Mouse (Mus musculus): ENCODE results near the gene Naaladl1. TPM values are rescaled to one million over a fixed set of nuclear protein-coding genes. Genes with fewer than 3 reads are reported as not detected.

Naaladl1 gene
- total and polyA plus RNA-seq, 2 experiments from 2014 or later: 0.07 TPM; not detected in 1

DNA sequence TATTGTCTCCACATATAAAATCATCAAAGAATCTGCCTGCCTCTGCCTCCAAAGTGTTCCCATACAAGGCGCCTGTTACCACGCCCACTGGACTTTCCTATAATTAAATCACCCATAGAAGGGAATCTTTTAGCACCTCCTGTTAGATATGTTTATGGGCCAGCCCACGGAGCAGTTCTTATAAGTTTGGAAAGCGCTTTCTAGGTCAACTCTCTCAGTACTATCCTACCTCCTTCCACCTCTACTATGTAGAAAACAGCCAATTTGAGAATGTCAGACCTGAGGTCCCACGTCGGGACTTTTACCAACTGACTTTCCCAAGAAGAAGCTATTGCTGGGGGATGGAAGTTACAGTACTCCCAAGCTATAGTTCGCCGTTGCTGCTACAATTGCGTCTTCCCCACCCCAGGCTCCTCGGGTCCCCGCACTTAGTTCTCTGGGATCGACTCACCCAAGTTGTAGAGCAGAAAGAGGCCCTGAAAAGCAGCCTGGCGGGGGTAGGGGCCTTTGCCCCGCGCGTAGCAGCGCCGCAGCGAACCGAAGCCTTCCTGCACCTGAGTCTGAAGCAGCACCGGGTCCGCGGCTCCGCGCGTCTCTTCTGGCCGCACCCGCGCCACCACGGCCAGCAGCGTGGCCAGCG, 11.9 kb downstream of the Naaladl1 start:
- Histone ChIP-seq H3K9ac (replicated peaks; ENCODE audit: low read depth, low read length) (peak overlapping the region; percentile 79), H3K4me2 (ENCODE audit: low read depth, low read length) (peak overlapping the region; percentile 98), H3K4me1 (ENCODE audit: control insufficient read depth, insufficient read depth) (peaks cover 11% of the 10 kb centered on the region), H3K36me3 (replicated peaks; ENCODE audit: control insufficient read depth, insufficient read depth, low read length) (peaks cover 28% of the 10 kb centered on the region), H3K4me3 (ENCODE audit: low read depth, low read length) (peak overlapping the region; percentile 64), H3K27ac (ENCODE audit: low read depth) (peak overlapping the region; percentile 92), H3K27me3 (ENCODE audit: control insufficient read depth, insufficient read depth, low read length) (no peaks in the 10 kb centered on the region), H3K9me3 (replicated peaks; ENCODE audit: control insufficient read depth, low read length) (no peaks in the 10 kb centered on the region)
- 4% methylated on average over 31 of the region's 32 CpGs for WGBS
- ATAC-seq (ENCODE audit: insufficient read depth, low read depth): peak; percentile 2; the same call in 1 of the 2 replicates
- no peak for DNase-seq (ENCODE audit: low spot score)
- TF ChIP-seq EP300 (IDR thresholded peaks at IDR 0.05; ENCODE audit: low read depth): no peak
- TF ChIP-seq CTCF (IDR thresholded peaks at IDR 0.05; ENCODE audit: low read depth): no peak

DNA sequence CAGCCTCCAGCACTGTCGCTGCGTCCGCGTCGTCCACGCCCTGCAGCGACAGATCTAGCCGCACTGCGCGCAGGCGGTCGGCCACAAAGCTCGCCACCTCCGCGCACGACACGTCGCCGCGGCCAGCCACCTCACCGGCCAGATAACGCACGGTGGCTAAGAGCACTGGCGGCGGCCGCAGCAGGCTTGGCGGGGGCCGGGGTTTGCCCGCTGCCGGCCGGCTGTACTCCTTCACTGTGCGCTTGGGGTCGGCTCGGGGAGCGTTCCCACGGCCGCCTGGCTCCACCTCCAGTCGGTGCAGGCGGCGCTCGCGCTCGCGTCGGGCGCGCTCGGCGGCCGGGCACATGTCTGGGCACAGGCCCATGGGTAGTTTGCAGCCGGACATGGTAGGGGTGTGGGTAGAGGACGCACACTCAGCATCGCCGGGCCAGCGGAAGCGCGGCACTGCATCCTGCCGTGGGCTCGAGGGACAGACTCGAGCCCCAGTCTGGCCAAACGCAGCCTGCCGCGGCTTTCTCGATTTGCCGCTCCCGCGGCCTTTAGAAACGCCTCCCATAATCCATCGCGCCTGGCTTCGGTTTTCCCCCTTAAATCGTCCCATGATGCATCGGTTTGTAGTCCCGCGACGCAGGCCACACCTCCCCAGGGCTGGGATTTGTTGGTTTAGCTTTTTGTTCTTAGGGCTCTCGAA, 12.5 kb downstream of the Naaladl1 start, which contains the start of gene Sac3d1:
Sac3d1 (minus strand) TSS at position 665 of the 691 bp plus-strand sequence.
- Histone ChIP-seq H3K36me3 (replicated peaks; ENCODE audit: control insufficient read depth, insufficient read depth, low read length) (peaks cover 24% of the 10 kb centered on the region), H3K4me3 (ENCODE audit: low read depth, low read length) (peak within 1 kb of the TSS; percentile 64), H3K27me3 (ENCODE audit: control insufficient read depth, insufficient read depth, low read length) (no peaks in the 10 kb centered on the region), H3K4me2 (ENCODE audit: low read depth, low read length) (peak within 1 kb of the TSS; percentile 98), H3K4me1 (ENCODE audit: control insufficient read depth, insufficient read depth) (peaks cover 11% of the 10 kb centered on the region), H3K9me3 (replicated peaks; ENCODE audit: control insufficient read depth, low read length) (no peaks in the 10 kb centered on the region), H3K27ac (ENCODE audit: low read depth) (peak within 1 kb of the TSS; percentile 92), H3K9ac (replicated peaks; ENCODE audit: low read depth, low read length) (peak within 1 kb of the TSS; percentile 79)
- DNase-seq (ENCODE audit: low spot score) (peak; percentile 85), ATAC-seq (ENCODE audit: insufficient read depth, low read depth) (peak; percentile 85)
- TF ChIP-seq CTCF (IDR thresholded peaks at IDR 0.05; ENCODE audit: low read depth): no peak
- peak; percentile 51; the same call in 1 of the 2 replicates for TF ChIP-seq EP300 (IDR thresholded peaks at IDR 0.05; ENCODE audit: low read depth)
- under 1% methylated on average over 62 of the region's 77 CpGs for WGBS

DNA sequence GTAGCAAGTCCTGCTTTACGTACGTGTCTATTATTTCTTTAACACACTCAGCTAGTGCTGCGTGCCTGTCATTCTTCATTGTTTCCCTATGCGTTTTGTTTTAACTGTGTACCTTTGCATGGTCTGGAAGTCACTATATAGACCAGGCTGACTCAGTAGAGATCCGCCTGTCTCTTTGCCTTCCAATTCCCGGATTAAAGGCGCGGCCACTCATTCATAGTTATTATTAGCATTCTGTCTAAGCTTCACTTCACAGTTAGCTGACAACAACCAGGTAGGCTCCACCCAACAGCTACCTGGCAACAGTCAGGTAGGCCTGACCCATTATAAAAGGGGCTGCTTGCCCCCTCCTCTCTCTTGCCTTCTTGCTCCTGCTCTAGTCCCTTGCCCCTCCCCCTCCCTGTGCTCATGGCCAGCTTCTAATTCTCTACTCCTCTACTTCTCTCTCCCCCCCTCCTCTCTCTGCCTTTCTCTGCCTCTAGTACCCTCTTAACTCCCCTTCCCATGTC, 13.1 kb downstream of the Naaladl1 start:
- TF ChIP-seq CTCF (IDR thresholded peaks at IDR 0.05; ENCODE audit: low read depth): no peak
- no peak for TF ChIP-seq EP300 (IDR thresholded peaks at IDR 0.05; ENCODE audit: low read depth)
- no peaks in the 10 kb centered on the region for H3K27me3 ChIP-seq (ENCODE audit: control insufficient read depth, insufficient read depth, low read length)
- peak overlapping the region; percentile 98 for H3K4me2 ChIP-seq (ENCODE audit: low read depth, low read length)
- ATAC-seq (ENCODE audit: insufficient read depth, low read depth) (peak; percentile 1; the same call in 1 of the 2 replicates), DNase-seq (ENCODE audit: low spot score) (no peak)
- peaks cover 11% of the 10 kb centered on the region for H3K4me1 ChIP-seq (ENCODE audit: control insufficient read depth, insufficient read depth)
- 2% methylated on average over 8 of the region's 8 CpGs for WGBS
- peak overlapping the region; percentile 64 for H3K4me3 ChIP-seq (ENCODE audit: low read depth, low read length)
- no peaks in the 10 kb centered on the region for H3K9me3 ChIP-seq (replicated peaks; ENCODE audit: control insufficient read depth, low read length)
- peak overlapping the region; percentile 79 for H3K9ac ChIP-seq (replicated peaks; ENCODE audit: low read depth, low read length)
- peaks cover 24% of the 10 kb centered on the region for H3K36me3 ChIP-seq (replicated peaks; ENCODE audit: control insufficient read depth, insufficient read depth, low read length)
- H3K27ac ChIP-seq (ENCODE audit: low read depth): peak overlapping the region; percentile 92

DNA sequence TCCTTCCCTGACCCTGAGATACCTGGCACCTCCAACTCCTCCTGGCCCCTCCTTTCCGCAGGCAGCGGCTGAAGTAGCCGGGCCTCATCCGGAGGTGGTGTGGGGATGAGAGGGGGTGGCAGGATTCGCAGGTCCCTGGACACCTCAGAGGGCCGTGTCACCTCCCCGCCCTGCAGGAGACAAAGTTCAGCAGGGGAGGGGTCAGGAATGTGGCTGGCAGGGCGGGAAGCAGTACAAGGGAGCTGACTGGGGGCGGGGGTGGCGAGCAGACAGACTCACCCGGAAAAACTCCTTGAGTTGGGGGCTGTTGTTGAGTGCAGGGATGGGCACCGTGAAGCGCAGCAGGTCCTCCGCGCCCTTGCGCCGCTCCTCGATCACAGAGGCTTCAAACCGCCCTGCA, 16.2 kb downstream of the Naaladl1 start:
- no peak for TF ChIP-seq CTCF (IDR thresholded peaks at IDR 0.05; ENCODE audit: low read depth)
- no peak for TF ChIP-seq EP300 (IDR thresholded peaks at IDR 0.05; ENCODE audit: low read depth)
- Histone ChIP-seq H3K4me3 (ENCODE audit: low read depth, low read length) (no peak overlapping the region), H3K4me1 (ENCODE audit: control insufficient read depth, insufficient read depth) (peaks cover 7% of the 10 kb centered on the region), H3K27me3 (ENCODE audit: control insufficient read depth, insufficient read depth, low read length) (no peaks in the 10 kb centered on the region), H3K27ac (ENCODE audit: low read depth) (no peak overlapping the region), H3K9me3 (replicated peaks; ENCODE audit: control insufficient read depth, low read length) (no peaks in the 10 kb centered on the region), H3K36me3 (replicated peaks; ENCODE audit: control insufficient read depth, insufficient read depth, low read length) (0 out of 2 replicates have a peak, but pooled peaks cover 4% of the 10 kb centered on the region), H3K4me2 (ENCODE audit: low read depth, low read length) (no peak overlapping the region), H3K9ac (replicated peaks; ENCODE audit: low read depth, low read length) (no peak overlapping the region)
- WGBS: 38% methylated on average over 19 of the region's 19 CpGs
- ATAC-seq (ENCODE audit: insufficient read depth, low read depth) (no peak), DNase-seq (ENCODE audit: low spot score) (no peak)

GRCm38 (mm10) chr19:6123330-6123729, 17.7 kb downstream of the Naaladl1 start:
- no peaks in the 10 kb centered on the region; the same call in 1 of the 2 replicates for H3K4me1 ChIP-seq (ENCODE audit: control insufficient read depth, insufficient read depth)
- 0 out of 2 replicates have a peak, but pooled peaks cover 4% of the 10 kb centered on the region for H3K36me3 ChIP-seq (replicated peaks; ENCODE audit: control insufficient read depth, insufficient read depth, low read length)
- DNase-seq (ENCODE audit: low spot score): no peak
- no peak overlapping the region for H3K4me2 ChIP-seq (ENCODE audit: low read depth, low read length)
- no peak overlapping the region for H3K9ac ChIP-seq (replicated peaks; ENCODE audit: low read depth, low read length)
- 75% methylated on average over 8 of the region's 8 CpGs for WGBS
- no peak overlapping the region for H3K27ac ChIP-seq (ENCODE audit: low read depth)
- no peak overlapping the region for H3K4me3 ChIP-seq (ENCODE audit: low read depth, low read length)
- TF ChIP-seq EP300 (IDR thresholded peaks at IDR 0.05; ENCODE audit: low read depth) (no peak), CTCF (IDR thresholded peaks at IDR 0.05; ENCODE audit: low read depth) (no peak)
- no peaks in the 10 kb centered on the region for H3K27me3 ChIP-seq (ENCODE audit: control insufficient read depth, insufficient read depth, low read length)
- ATAC-seq (ENCODE audit: insufficient read depth, low read depth): no peak
- H3K9me3 ChIP-seq (replicated peaks; ENCODE audit: control insufficient read depth, low read length): no peaks in the 10 kb centered on the region

Data from heart, postnatal 0 days (tissue).